Mouse (Mus musculus): Measurements from ENCODE around the gene Galnt7.
"Not testable (repeated sequence)": the region's sequence is repeated elsewhere in the genome, so short reads cannot be mapped to it uniquely, and the experiment has no call there.

- not testable (repeated sequence) for TF ChIP-seq EP300, CTCF (IDR thresholded peaks at IDR 0.05; ENCODE audit: low read depth)
Measured at GRCm38 (mm10) chr8:57505500-57505899, 147.3 kb downstream of the Galnt7 start.
